Mouse (Mus musculus): ENCODE results near the gene Cd160. TPM values are rescaled to one million over a fixed set of nuclear protein-coding genes. Genes with fewer than 3 reads are reported as not detected.

Cd160 gene
- polyA plus RNA-seq, 1 experiment from 2014 or later, result 0.08 TPM

DNA sequence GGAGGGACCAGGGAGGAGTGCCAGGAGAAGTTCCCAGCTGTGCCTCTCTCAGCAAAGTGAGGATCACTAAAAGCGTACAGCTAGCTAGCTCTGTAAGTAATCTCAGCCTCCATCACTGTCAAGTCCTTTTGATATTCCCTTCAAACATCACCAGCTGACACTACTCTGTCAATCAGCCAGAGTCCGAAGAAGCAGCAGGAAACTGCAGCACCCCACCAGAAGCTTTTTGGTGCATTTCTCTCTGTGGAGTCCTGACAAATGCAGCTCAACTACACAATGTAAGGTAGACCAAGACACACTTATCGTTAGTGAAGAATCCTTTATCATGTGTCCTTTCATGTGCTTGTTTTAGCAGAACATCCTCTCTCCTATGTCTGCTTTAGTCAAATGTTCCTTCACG, 7.6 kb downstream of the Cd160 start:
- Histone ChIP-seq H3K4me3 (ENCODE audit: low read length) (no peak overlapping the region), H3K9ac (ENCODE audit: low read depth, low read length) (no peak overlapping the region), H3K36me3 (ENCODE audit: control insufficient read depth, insufficient read depth, low read length) (no peaks in the 10 kb centered on the region), H3K4me1 (ENCODE audit: control insufficient read depth, insufficient read depth, low read length) (0 out of 2 replicates have a peak, but pooled peaks cover 2% of the 10 kb centered on the region), H3K27ac (ENCODE audit: low read depth, low read length) (no peak overlapping the region), H3K27me3 (ENCODE audit: control insufficient read depth, insufficient read depth, low read length) (no peaks in the 10 kb centered on the region), H3K4me2 (replicated peaks; ENCODE audit: low read depth, low read length) (no peak overlapping the region), H3K9me3 (ENCODE audit: control insufficient read depth, low read length) (no peaks in the 10 kb centered on the region; the same call in 1 of the 2 replicates)
- WGBS, result 85% methylated on average over 4 of the region's 4 CpGs
- ATAC-seq (ENCODE audit: low FRiP score, low TSS enrichment), result no peak

DNA sequence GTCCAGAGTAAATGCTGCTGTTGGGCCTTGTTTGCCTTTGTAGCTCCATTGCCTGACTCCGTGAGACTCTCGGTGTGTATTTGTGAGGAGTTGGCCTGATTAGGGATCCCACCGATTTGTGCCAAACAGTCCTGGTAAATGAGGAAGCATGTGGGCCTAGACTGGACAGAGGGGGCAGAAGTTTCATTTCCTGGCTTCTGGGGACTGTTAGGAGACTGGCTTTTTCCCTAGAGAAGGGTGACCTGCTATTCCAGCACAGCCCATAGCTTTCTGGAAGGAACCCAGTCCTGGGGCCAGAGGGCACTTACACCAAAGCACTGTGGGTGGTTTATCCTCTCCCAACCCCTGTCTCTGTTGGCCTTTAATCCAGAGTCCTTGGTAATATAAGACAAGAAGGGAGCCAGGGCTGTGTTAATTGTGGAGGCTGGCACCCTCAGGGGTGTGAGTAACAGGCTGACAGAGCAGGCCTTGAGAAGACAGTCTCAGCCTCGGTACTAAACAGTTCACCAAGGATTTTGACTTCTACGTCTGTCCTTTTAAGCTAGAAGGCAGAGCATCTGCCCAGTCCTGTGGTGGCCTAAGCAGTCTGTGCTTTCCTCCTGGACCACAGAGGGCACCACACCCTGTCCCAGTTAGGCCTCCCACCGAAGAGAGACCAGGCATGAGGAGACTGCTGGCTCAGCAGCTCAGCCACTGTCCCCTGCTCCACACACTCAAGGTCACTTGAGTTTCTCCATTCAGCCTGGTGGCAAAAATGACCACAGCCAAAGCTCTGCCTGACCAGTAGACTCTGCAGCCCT, 8.8 kb downstream of the Cd160 start:
- H3K9me3 ChIP-seq (ENCODE audit: control insufficient read depth, low read length), result no peaks in the 10 kb centered on the region; the same call in 1 of the 2 replicates
- no peak overlapping the region for H3K4me2 ChIP-seq (replicated peaks; ENCODE audit: low read depth, low read length)
- ATAC-seq (ENCODE audit: low FRiP score, low TSS enrichment), result no peak
- no peaks in the 10 kb centered on the region for H3K27me3 ChIP-seq (ENCODE audit: control insufficient read depth, insufficient read depth, low read length)
- H3K4me3 ChIP-seq (ENCODE audit: low read length), result no peak overlapping the region
- 77% methylated on average over 6 of the region's 6 CpGs for WGBS
- no peaks in the 10 kb centered on the region for H3K36me3 ChIP-seq (ENCODE audit: control insufficient read depth, insufficient read depth, low read length)
- H3K4me1 ChIP-seq (ENCODE audit: control insufficient read depth, insufficient read depth, low read length), result 0 out of 2 replicates have a peak, but pooled peaks cover 1% of the 10 kb centered on the region
- H3K27ac ChIP-seq (ENCODE audit: low read depth, low read length), result no peak overlapping the region
- no peak overlapping the region for H3K9ac ChIP-seq (ENCODE audit: low read depth, low read length)

DNA sequence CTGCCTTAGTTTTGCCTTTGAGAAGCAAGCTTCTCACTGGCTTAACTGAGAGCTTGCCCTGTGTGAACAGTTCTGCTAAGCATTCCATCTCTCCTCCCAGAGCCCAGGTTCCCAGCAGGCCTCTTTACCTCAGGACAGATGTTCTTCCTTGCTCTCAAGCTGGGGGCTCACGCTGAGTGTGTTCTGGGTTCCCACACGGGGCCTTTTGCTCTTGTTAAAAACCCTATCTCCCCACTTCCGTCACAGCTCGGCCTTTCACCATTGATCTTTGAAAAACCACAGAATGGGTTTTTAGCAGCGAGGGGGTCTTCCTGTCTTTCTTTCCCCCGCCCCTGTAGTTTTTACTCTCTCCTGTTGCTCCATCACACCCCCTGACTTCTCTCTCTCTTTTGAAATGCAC, 14.8 kb downstream of the Cd160 start:
- Histone ChIP-seq H3K36me3 (ENCODE audit: control insufficient read depth, insufficient read depth, low read length) (no peaks in the 10 kb centered on the region), H3K9ac (ENCODE audit: low read depth, low read length) (no peak overlapping the region), H3K4me1 (ENCODE audit: control insufficient read depth, insufficient read depth, low read length) (peaks cover 5% of the 10 kb centered on the region; the same call in 1 of the 2 replicates), H3K27me3 (ENCODE audit: control insufficient read depth, insufficient read depth, low read length) (no peaks in the 10 kb centered on the region), H3K4me3 (ENCODE audit: low read length) (no peak overlapping the region), H3K4me2 (replicated peaks; ENCODE audit: low read depth, low read length) (no peak overlapping the region), H3K9me3 (ENCODE audit: control insufficient read depth, low read length) (no peaks in the 10 kb centered on the region; the same call in 1 of the 2 replicates), H3K27ac (ENCODE audit: low read depth, low read length) (no peak overlapping the region)
- no peak for ATAC-seq (ENCODE audit: low FRiP score, low TSS enrichment)
- 65% methylated on average over 6 of the region's 6 CpGs for WGBS

DNA sequence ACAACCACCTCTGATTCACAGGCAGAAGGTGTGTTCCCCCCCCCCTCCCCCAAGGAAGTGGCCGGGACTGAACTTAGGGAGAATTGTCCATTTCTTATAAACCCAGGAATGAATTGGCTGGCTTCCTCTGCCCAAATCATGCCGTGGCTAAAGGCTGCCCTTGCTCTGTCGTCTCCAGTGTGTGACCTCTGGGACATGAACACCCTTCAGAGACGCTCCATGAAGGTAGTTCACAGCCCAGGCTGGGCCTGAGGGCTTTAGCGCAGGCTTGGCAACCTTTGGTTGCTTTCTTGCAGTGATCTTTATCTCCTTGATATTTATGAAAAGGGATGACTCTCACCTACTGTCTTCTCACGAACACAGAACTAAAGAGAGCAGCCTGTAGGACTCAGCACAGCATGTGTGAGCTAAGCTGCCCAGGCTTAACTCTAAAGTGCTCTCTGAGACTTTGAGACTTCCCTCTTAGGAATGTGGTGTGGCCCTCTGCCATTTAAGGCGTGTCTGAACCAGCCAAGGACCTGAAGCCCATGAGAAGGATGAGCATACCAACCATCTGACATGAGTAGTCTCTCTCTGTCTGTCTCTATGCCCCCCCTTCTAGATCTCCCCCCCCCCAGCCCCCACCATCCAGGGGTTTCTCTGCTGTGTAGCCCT, 15.4 kb downstream of the Cd160 start:
- Histone ChIP-seq H3K4me3 (ENCODE audit: low read length) (no peak overlapping the region), H3K27me3 (ENCODE audit: control insufficient read depth, insufficient read depth, low read length) (no peaks in the 10 kb centered on the region), H3K27ac (ENCODE audit: low read depth, low read length) (no peak overlapping the region), H3K4me1 (ENCODE audit: control insufficient read depth, insufficient read depth, low read length) (peaks cover 5% of the 10 kb centered on the region; the same call in 1 of the 2 replicates), H3K9me3 (ENCODE audit: control insufficient read depth, low read length) (no peaks in the 10 kb centered on the region; the same call in 1 of the 2 replicates), H3K4me2 (replicated peaks; ENCODE audit: low read depth, low read length) (no peak overlapping the region; the same call in 1 of the 2 replicates), H3K9ac (ENCODE audit: low read depth, low read length) (no peak overlapping the region), H3K36me3 (ENCODE audit: control insufficient read depth, insufficient read depth, low read length) (no peaks in the 10 kb centered on the region)
- WGBS, result 57% methylated on average over 7 of the region's 7 CpGs
- ATAC-seq (ENCODE audit: low FRiP score, low TSS enrichment), result 0 out of 2 replicates have a peak, but pooled peaks have one; percentile 30

DNA sequence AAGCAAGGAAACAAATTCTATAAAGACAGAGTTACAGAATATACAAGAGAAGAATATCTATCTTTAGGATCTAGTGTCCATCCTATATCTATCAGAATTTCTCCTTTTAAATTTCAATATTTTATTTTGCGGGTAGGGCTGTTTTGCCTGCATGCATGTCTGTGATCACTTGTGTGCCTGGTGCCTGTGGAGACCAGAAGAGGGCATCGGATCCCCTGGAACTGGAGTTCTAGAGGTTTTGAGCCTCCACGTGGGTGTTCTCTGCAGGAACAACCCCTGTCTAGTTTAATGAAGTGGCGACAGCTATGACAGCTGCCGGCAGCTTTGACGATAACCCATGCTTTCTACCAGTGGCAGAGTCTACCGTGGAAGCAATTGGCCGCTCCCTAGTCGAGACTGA, 16.0 kb downstream of the Cd160 start:
- Histone ChIP-seq H3K9ac (ENCODE audit: low read depth, low read length) (no peak overlapping the region), H3K4me1 (ENCODE audit: control insufficient read depth, insufficient read depth, low read length) (peaks cover 5% of the 10 kb centered on the region; the same call in 1 of the 2 replicates), H3K27me3 (ENCODE audit: control insufficient read depth, insufficient read depth, low read length) (no peaks in the 10 kb centered on the region), H3K4me2 (replicated peaks; ENCODE audit: low read depth, low read length) (no peak overlapping the region; the same call in 1 of the 2 replicates), H3K27ac (ENCODE audit: low read depth, low read length) (no peak overlapping the region), H3K9me3 (ENCODE audit: control insufficient read depth, low read length) (no peaks in the 10 kb centered on the region; the same call in 1 of the 2 replicates), H3K36me3 (ENCODE audit: control insufficient read depth, insufficient read depth, low read length) (no peaks in the 10 kb centered on the region), H3K4me3 (ENCODE audit: low read length) (no peak overlapping the region)
- peak; percentile 74; the same call in 1 of the 2 replicates for ATAC-seq (ENCODE audit: low FRiP score, low TSS enrichment)
- 17% methylated on average over 9 of the region's 9 CpGs for WGBS

DNA sequence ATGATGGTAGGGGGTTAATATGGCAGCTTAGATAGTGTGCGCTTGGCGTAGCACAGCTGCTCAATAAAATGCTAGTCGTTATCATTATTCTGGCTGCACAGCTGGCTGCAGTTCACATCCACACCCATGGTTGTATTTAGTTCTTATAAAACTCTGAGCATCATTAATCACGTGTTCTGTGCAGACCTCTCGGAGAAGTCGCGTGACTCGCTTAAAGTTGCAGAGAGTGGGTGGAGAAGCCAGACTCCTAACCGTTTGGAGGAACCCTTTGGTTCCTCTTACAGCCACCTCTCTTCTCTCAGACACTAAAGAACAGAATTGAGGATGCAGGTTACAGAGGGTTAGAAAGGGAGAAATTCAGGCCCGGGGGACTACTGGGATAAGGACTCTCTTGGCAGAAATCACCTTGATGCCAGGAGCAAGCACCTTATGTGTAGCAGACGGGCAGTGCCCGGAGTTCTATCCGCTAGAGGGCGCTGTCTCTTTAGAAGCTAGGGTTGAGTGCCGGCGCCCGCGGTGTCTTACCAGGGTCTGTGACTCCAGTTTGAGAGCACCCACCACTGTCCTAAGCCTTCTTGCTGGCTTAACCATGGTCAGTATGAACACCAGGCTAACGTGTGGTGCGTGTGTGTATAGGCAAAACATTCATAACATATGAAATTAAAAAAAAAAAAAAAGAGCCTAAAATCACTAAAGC, 16.6 kb downstream of the Cd160 start:
- Histone ChIP-seq H3K4me2 (replicated peaks; ENCODE audit: low read depth, low read length) (peak overlapping the region; percentile 26), H3K27ac (ENCODE audit: low read depth, low read length) (no peak overlapping the region), H3K9ac (ENCODE audit: low read depth, low read length) (no peak overlapping the region), H3K27me3 (ENCODE audit: control insufficient read depth, insufficient read depth, low read length) (no peaks in the 10 kb centered on the region), H3K4me1 (ENCODE audit: control insufficient read depth, insufficient read depth, low read length) (peaks cover 5% of the 10 kb centered on the region; the same call in 1 of the 2 replicates), H3K9me3 (ENCODE audit: control insufficient read depth, low read length) (no peaks in the 10 kb centered on the region; the same call in 1 of the 2 replicates), H3K36me3 (ENCODE audit: control insufficient read depth, insufficient read depth, low read length) (no peaks in the 10 kb centered on the region), H3K4me3 (ENCODE audit: low read length) (no peak overlapping the region)
- 39% methylated on average over 20 of the region's 20 CpGs for WGBS
- ATAC-seq (ENCODE audit: low FRiP score, low TSS enrichment), result peak; percentile 56; the same call in 1 of the 2 replicates

DNA sequence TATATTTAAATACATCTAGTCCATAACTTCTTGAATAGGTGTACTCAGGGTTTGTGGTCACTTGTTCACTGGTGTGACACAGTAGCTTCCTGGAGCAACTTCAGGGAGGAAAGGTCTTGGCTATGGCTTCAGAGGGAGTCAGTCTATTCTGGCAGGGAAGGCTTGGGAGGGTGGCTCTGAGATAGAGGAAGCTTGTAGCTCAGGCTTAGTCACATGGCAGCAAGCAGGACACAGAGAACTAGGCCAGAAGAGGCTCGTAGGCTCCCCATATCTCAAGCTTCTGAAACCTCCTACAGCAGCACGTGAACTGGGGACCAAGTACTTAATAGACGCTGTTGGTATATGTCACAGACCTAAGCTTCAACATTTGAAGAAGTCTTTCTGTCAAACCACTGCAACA, 17.9 kb downstream of the Cd160 start:
- ATAC-seq (ENCODE audit: low FRiP score, low TSS enrichment), result no peak
- H3K27me3 ChIP-seq (ENCODE audit: control insufficient read depth, insufficient read depth, low read length), result no peaks in the 10 kb centered on the region
- no peaks in the 10 kb centered on the region for H3K9me3 ChIP-seq (ENCODE audit: control insufficient read depth, low read length)
- H3K4me3 ChIP-seq (ENCODE audit: low read length), result no peak overlapping the region
- H3K36me3 ChIP-seq (ENCODE audit: control insufficient read depth, insufficient read depth, low read length), result no peaks in the 10 kb centered on the region
- no peak overlapping the region for H3K4me2 ChIP-seq (replicated peaks; ENCODE audit: low read depth, low read length)
- H3K9ac ChIP-seq (ENCODE audit: low read depth, low read length), result no peak overlapping the region
- H3K27ac ChIP-seq (ENCODE audit: low read depth, low read length), result no peak overlapping the region
- 91% methylated on average over 3 of the region's 3 CpGs for WGBS
- H3K4me1 ChIP-seq (ENCODE audit: control insufficient read depth, insufficient read depth, low read length), result peaks cover 5% of the 10 kb centered on the region; the same call in 1 of the 2 replicates

DNA sequence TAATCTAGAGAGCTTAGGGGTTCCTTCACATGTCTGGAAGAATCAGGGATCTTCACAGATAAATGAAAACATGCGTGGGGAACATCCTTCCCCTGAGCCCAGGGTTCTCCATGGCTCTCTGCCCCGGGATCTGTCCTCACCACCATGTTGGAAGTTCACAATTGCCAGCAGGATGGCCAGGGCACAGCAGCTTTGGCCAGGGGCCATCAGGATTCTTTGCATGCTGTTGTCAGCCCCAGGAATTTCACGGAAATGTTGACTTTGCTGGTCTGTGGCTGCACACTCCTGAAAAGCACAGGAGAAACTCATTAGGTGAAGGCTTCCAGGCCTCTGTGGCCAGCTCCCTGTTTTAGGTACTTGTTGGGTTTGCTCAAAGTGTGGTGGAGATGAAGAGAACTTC, 20.5 kb downstream of the Cd160 start:
- Histone ChIP-seq H3K4me3 (ENCODE audit: low read length) (no peak overlapping the region), H3K27ac (ENCODE audit: low read depth, low read length) (no peak overlapping the region), H3K4me1 (ENCODE audit: control insufficient read depth, insufficient read depth, low read length) (peaks cover 4% of the 10 kb centered on the region; the same call in 1 of the 2 replicates), H3K27me3 (ENCODE audit: control insufficient read depth, insufficient read depth, low read length) (no peaks in the 10 kb centered on the region), H3K9ac (ENCODE audit: low read depth, low read length) (no peak overlapping the region), H3K9me3 (ENCODE audit: control insufficient read depth, low read length) (no peaks in the 10 kb centered on the region), H3K4me2 (replicated peaks; ENCODE audit: low read depth, low read length) (no peak overlapping the region), H3K36me3 (ENCODE audit: control insufficient read depth, insufficient read depth, low read length) (no peaks in the 10 kb centered on the region)
- 84% methylated on average over 3 of the region's 3 CpGs for WGBS
- no peak for ATAC-seq (ENCODE audit: low FRiP score, low TSS enrichment)

Measured in kidney, embryonic 14.5 days (tissue).